Mouse (Mus musculus): ENCODE data around the gene Cpne2. TPM values are rescaled to one million over a fixed set of nuclear protein-coding genes. Genes with fewer than 3 reads are reported as not detected.

Cpne2 gene
- polyA plus RNA-seq, 3 experiments from 2014 or later, result 0.37 to 2.4 (median 0.98) TPM

- ATAC-seq, result no peak
Observed at GRCm38 (mm10) chr8:94537456-94537855, 4.7 kb downstream of the Cpne2 start.

GRCm38 (mm10) chr8:94540025-94540424 is 7.2 kb downstream of the Cpne2 start:
- ATAC-seq, result no peak

GRCm38 (mm10) chr8:94540889-94541795 is 8.4 kb downstream of the Cpne2 start:
- ATAC-seq, result no peak

GRCm38 (mm10) chr8:94543981-94544380 is 11.2 kb downstream of the Cpne2 start:
- no peak for ATAC-seq

- ATAC-seq, result no peak
Observed at GRCm38 (mm10) chr8:94549041-94549440, 16.3 kb downstream of the Cpne2 start.

GRCm38 (mm10) chr8:94549482-94549881 is 16.7 kb downstream of the Cpne2 start:
- no peak for ATAC-seq

- ATAC-seq, result no peak
Observed at GRCm38 (mm10) chr8:94549998-94550397, 17.2 kb downstream of the Cpne2 start.

- no peak for ATAC-seq
Observed at GRCm38 (mm10) chr8:94551471-94552422, 19.0 kb downstream of the Cpne2 start.

- ATAC-seq, result no peak
Observed at GRCm38 (mm10) chr8:94552696-94553095, 19.9 kb downstream of the Cpne2 start.

GRCm38 (mm10) chr8:94557281-94557680 is 24.5 kb downstream of the Cpne2 start:
- ATAC-seq, result no peak

GRCm38 (mm10) chr8:94561256-94561655 is 28.5 kb downstream of the Cpne2 start:
- no peak for ATAC-seq

GRCm38 (mm10) chr8:94564421-94564820 is 31.6 kb downstream of the Cpne2 start:
- ATAC-seq, result no peak

- ATAC-seq, result no peak
Observed at GRCm38 (mm10) chr8:94566033-94566432, 33.2 kb downstream of the Cpne2 start.

- ATAC-seq, result no peak
Observed at GRCm38 (mm10) chr8:94566446-94567158, 33.8 kb downstream of the Cpne2 start.

GRCm38 (mm10) chr8:94567159-94567849 is 34.5 kb downstream of the Cpne2 start:
- no peak for ATAC-seq

- ATAC-seq, result no peak
Observed at GRCm38 (mm10) chr8:94568098-94568497, 35.3 kb downstream of the Cpne2 start.

- ATAC-seq, result no peak
Observed at GRCm38 (mm10) chr8:94569419-94569818, 36.6 kb downstream of the Cpne2 start.

- no peak for ATAC-seq
Observed at GRCm38 (mm10) chr8:94571896-94572295, 39.1 kb downstream of the Cpne2 start.

GRCm38 (mm10) chr8:94574159-94574907 is 41.5 kb downstream of the Cpne2 start:
- no peak for ATAC-seq

GRCm38 (mm10) chr8:94575148-94575547 is 42.4 kb downstream of the Cpne2 start:
- ATAC-seq, result no peak

GRCm38 (mm10) chr8:94581820-94582483 is 49.2 kb downstream of the Cpne2 start:
- peak; percentile 21 for ATAC-seq
